Mouse (Mus musculus) lung, postnatal 4 days (tissue): ENCODE data around the gene Heatr6.

ENCODE experiments used
- DNase-seq, 2 experiments: peaks; one replicate each; pipeline ENCODE4 v3.0.0; 2021

Gene Heatr6

DNA sequence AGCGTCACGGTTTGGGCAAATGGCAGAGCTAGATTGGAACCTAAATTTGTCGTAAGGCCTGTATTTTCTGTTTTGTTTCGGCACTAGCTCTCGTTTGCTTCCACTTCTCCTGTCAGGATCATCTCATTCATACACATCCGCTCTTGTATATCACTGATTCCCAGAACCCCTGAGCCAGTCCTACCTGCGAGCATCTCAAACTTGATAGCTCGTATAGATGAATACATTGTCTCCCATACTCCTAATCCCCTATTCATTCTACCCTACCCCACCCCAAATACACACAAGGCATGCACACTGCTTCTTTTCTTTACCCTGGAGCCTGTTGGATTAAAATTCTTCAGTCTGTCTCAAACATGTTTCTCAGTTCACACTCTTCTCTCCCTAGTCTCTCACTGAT lies 731 bp downstream of the Heatr6 start:
- no peak for DNase-seq

DNA sequence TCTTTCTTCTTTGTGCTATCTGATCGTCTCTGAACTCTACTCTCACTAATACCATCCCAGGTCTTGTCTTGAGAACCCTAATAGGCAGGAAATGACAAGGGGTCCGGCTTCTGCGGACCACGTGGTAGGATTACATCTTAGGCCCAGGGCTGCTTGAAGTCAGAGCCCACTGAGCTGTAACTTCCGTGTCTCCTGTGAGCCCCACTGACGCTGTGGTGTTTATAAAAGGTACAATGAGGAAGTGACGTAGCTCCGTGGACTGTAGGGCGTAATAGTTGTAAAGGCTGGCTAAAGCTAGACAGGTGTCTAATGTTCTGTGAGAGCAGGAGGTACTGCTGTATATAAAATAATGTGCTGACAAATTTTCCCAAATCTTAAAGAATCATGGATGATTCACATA lies 13.8 kb downstream of the Heatr6 start:
- DNase-seq: no peak

DNA sequence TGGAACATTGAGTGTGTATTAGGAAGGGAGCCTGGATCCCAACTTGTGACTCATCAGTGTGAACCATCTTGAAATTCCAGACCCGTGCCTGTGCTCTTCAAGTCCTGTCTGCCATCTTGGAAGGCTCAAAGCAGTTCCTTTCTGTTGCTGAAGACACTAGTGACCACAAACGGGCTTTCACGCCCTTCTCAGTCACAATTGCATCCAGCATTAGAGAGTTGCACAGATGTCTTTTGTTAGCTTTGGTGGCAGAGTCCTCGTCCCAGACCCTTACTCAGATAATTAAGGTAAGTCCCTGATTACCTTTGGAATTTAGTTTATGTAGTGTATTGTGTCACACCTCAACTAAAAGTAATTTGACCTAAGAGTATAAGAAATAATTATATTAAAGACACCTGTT lies 15.5 kb downstream of the Heatr6 start:
- no peak for DNase-seq

DNA sequence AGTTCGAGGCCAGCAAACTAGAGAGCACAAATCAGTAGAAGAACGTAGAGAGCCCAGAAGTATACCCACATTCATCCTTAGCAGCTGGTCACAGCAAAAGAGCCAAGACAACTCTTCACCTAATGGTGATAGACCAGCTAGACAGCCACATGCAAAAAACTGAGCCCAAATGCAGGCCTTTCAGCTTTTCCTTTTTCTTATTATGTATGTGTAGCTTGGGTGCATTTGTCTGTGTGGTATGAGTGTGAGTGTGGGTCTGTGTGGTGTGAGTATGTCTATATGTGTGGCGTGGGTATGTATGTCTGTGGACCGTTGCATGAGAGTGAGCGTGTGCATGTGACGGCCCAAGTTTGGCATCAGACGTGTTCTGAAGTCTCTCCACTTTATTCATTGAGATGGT lies 17.5 kb downstream of the Heatr6 start:
- no peak for DNase-seq

DNA sequence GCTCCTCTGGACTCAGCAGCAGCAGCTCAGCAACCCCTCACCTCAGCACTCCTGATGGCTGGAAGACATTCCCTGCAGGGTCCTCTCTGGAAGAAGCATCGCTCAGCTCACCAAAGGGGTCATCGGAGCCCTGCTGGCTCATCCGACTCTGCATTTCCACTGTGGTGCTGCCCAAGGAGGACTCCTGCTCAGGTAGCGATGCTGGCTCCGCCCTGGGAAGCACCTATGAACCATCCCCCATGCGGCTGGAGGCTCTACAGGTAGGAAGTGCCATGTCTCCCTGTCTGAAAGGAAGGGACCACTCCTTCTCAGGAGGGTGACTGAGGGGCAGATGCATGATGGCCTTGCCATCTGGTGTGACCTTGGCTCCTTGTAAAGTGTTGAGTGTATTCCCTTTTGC lies 18.8 kb downstream of the Heatr6 start:
- DNase-seq: no peak

DNA sequence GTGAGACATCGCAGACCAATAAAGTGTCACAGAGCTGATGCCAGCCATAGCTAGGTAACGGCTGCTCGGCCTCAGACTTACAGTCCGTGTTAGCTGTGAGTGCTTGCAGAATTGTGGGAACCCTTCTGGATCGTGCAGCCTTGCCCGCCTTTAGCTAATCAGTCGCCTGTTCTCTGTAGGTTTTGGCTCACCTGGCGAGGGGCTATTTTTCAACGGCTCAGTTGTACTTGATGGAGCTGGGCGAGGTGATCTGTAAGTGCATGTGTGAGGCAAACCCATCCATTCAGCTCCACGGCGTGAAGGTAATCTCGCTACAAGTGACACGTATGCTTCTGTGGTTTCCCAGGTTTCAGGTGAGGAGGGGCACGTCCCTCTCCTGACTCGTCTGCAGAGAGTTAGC lies 20.2 kb downstream of the Heatr6 start:
- no peak for DNase-seq

DNA sequence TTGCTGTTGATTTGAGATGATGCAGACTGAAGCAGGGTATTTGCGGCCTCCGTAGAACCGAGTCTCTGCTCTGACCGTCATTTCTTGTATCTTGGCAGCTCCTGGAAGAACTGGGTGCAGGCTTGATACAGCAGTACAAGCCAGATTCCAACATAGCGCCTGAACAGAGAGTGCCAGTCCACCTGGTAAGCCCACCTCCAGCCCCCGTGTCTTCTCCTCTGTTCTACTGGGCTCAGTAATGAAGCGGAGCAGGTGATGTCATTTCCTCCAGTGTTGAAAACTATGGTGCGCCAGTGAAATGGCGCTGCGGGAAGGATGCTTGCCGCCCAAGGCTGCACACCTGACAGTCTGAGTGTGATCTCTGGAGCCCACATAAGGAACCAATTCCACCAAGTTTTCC lies 20.8 kb downstream of the Heatr6 start:
- DNase-seq: no peak

DNA sequence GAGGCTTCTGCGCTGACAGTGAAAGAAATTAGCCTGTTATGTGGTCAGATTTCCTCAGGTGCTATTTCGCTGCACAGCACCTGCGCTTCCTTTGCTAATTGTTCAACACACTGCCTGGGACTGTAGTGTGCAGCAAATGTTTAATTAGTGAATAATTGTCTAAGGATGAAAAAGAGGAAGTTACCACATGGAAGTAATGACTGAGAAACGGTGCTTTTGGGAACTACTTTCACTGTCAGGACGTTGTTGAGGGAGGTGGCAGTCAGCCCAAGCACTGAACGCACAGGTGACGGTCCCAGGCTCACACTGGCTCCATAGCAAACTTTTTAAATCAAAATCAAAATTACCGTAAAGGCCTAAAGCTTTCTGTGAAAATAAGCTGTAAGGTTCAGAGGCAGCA lies 23.3 kb downstream of the Heatr6 start:
- DNase-seq: no peak

DNA sequence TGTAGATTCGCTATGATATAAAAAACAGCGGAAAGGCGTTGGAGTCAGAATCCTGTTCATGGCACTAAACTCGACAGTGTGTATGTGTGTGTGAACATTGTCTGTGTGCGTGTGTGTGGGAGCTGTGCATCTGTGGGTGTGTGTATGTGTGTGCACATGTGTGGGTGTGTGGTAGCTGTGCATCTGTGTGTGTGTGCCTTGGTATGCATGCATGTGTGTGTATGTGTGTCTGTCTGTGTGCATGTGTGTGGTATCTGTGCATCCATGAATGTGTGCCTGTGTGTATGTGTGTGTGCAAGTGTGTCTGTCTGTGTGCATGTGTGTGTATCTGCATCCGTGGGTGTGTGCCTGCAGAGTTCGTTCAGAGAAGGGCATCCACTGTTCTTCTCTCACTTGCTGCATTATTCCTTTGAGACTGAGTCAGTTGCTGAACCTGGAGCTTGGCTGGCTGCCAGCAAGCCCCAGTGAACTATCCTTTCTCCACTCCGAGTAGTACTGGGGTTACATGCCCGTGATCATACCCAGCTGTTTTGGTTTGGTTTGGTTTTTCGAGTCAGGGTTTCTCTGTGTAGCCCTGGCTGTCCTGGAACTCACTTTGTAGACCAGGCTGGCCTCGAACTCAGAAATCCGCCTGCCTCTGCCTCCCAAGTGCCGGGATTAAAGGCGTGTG lies 30.6 kb downstream of the Heatr6 start:
- DNase-seq: no peak

DNA sequence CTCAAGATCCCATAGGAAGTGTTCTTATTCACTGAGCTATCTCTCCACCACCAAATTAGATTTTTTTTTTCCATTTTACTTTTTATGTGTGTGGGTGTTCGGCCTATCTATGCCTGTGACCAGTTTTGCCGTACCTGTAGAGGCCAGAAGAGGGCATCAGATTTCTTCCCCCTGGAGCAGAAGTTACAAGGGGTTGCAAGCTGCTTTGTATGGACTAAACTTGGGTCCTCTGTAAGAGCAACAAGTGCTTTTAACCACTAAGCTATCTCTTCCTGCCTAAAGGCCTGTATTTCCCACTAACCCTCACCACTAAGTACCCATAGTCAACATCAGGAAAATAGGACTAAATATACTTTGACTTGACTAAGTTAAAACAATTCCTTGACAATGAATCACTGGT lies 31.2 kb downstream of the Heatr6 start:
- DNase-seq: peak in 1 of 2 experiments; percentile 39

DNA sequence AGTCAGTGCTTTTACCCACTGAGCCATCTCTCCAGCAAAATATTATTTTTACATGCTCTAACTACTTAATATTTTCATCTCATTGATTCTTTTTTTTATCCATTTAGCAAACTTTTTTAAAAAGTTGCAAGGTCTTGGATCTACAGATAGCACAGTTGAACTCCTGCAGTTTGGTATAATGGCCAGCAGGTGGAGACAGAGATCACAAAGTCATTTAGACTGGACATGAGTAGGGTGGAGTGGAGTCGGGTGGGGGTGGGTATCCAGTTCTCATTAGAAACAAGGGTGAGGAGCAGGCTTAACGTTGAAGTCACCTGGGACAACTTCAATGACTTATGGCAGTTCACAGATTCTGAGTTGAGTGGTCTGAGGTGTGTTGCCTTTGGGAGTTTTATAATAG lies 31.9 kb downstream of the Heatr6 start:
- DNase-seq: peak in 1 of 2 experiments; percentile 72

DNA sequence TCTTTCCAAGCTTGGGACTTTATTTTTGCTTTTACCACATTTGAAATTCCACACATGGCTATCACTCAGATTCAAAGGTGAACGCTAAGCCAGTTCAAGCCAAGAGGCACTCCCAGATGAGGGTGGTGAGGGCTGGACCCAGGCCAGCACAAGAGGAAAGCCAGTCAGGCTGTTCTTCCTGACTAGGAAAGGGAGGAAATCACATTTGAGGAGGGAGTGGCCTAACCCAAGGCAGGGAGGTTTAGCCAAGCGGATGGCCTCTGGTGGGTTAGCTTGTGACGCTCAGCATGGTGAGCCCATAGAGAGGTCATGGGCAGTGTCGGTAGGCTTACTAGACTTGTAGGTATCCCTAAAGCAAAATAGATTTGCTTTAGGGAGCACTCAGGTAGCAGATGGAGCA lies 33.3 kb downstream of the Heatr6 start:
- peak; percentile 60 to 77 for DNase-seq

DNA sequence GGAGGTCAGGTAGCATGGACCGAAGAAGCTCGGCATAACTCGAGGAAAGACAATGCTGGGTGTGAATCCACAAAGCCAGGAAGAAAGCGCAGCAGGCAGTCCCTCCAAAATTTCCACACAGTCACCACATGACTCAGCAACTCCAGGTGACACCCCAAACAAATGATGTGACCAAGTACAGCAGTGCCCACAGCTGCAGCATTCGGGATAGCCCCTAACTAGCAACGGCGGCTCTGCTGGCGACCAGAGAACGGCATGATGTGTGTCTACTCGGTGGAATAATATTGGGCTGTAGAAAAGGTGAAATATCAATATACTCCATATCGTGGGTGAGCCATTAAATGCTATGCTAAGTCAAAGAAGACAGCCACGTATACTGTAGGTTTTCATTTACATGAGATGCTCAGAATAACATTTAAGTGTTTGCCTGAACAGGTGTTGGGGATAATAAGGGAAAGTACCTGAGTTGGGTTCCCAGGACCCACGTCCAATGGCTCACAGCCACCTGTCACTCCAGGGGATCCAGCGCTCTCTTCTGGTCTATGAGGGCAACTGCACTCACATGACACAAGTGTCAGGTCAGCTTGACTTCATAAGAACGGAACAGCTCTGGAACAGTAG lies 34.0 kb downstream of the Heatr6 start:
- DNase-seq: no peak

DNA sequence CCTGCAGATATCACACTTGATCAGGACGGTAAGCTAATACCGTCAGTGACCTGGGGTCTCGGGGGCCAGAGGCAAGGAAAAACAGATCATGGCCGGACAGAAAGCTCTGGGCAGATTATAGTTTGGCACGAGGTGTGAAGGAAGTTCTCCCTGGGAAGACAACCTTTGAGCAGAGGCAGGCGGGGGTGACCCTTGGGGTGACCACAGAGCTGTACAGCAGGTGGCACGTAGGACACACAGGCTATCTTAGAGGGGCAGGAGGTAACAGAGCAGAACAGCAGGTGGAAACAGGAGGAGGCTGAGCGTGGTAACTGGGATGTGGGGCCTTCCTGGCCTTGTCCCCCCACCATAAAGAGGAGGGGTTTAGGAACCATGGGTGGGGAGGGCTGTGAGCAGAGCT lies 34.8 kb downstream of the Heatr6 start:
- no peak for DNase-seq

DNA sequence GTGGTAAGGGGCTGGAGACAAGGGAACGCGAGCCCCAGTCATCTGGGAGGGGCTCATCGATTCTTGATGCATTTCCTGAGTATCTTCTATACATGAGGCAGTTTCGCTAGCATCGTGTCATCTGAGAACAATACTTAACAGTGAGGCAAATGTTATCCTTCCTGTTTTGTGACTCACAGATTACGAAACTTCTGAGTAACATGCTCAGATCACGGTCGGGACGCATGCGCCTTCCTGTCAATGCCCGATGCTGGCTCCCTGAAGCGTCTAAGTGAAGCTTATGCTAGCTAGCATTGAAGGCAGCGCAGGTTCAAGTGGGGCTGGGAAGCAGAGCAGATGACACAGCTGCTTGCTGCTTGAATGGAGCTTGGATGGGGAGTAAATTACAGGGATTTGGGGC lies 35.8 kb downstream of the Heatr6 start:
- peak; percentile 66 to 70 for DNase-seq

DNA sequence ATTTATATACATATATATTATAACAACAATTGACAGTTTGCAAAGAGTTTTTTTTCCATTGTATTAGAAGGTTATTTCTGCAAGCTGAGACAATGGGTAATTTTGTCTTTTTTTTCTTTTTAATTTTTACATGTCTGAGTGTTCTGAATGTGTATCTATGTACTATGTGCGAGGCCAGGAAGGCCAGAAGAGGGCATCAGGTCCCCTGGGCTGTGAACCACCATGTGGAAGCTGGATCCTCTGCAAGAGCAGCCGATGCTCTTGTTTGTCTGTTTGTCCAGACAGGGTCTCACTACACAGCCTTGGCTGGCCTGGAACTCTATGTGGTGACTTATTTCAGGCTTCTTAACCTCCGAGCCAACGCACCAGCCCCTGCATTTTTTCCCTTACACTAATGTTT lies 37.6 kb downstream of the Heatr6 start:
- no peak for DNase-seq

DNA sequence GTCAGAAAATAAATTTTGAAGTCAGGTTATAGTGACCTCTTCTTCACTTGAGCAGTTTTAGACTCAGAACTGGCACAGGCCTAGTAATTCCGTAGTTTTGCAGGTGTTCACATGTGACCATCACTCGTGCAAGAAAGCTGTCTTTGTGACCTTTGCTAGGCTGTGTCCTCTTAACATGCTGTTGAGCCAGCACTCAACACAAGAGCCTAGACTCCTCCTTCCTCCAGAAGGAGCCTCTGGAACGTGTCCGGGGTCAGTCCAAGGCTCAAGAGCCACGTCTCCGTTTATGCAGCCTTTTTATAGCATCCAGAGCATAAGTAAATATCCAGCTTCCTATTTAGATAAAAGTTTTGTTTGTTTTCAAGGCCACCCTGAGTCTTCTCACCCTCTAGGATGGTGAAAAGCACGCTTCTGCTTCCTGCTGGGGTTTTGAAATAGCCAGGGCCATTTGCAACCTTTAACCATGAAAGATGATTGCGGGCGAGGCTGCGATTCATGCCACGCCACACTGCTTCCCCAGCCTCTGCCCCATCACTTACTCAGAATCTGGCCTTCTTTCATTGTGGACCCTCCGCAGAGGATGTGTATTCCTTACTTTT lies 38.9 kb downstream of the Heatr6 start:
- DNase-seq: no peak

DNA sequence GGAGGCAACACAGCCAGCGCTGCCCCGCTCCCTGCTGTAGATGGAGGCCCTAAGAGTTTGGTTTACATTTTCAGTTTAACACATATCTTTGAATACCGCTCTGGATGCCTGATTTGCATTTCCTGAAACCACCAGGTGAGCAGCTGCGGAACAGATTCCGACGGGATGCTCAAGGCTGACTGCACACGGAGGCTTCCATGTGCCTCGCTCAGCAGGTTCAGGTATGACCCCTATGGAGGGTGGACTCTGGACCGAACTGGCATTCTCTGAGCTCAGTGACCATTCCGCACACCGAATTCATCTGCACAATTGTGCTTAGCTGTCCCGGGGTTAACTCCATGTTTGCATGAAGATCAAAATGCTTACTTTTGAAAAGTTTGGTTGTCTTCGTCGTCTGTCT lies 39.8 kb downstream of the Heatr6 start:
- no peak for DNase-seq

DNA sequence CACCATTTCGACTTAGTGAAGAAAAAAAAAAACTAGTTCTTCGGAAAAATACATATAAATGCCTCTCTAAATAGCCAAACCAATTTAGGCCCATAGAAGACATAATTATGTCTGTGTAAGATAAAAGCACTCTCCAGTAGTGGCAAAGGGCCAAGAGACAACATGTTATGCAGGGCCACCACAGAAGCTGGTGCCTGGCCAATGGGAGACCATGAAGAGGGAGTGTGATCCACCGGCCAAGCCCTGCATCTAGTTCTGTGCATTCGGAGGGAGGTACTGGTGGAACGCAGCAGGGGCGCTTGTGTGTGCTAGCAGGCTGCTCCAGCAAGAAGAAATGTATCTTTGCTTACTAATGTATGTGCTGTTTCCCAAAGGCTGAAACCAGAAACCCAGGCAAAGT lies 42.6 kb downstream of the Heatr6 start:
- no peak for DNase-seq

DNA sequence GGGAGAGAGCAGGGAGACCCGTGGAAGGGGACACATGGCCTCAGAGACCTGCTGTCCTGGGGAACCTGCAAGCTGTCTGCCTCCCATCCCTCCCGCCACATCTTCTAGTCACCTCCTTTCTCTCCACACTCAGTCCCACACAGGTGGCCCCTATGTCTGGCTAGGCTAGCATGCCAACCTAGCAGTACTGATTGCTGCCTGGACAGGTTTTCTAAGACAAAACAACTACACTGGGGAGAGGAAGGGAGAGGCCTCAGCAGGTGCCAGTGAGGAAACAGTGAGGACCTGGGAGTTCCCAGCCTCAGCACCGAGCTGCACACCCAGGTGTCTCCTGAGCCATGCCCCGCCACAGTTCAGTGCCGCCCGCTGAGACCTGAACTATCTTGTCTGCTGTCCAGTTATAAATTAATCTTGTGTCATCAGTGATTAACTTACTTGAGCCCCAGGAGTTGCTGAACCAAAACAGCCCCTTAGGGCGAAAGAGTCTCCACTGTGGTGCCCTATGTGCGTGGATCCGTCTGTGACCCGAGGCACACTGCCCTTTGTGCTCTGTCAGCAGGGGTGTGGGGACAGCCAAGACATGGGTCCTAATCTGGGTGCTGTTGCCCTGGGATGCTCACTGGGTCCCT lies 43.6 kb downstream of the Heatr6 start:
- no peak for DNase-seq

DNA sequence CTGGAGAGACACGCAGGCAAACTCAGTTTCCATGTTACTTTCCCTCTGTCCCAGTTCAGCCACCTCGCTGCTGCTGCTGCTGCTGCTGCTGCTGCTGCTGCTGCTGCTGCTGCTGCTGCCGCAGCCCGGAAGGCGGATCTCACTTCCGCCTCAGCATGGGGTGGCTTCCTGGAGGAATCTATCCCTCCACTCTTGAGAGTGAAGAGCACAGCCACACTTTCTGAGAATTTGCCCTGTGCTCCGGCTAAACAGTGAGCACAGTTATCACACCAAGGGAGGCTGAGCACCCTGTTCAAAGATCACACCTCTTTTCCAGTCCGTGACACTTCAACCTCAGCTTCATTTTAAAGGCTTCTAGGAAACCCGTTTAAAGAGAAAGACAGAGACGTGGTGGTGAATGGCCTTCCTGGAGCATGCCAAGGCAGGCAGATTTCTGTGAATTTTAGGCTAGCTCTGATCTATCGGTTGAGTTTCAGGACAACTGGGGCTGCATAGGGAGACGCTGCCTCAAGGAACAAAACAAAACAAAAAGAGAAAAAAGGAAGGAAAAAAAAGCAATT lies 46.5 kb downstream of the Heatr6 start:
- no peak for DNase-seq

DNA sequence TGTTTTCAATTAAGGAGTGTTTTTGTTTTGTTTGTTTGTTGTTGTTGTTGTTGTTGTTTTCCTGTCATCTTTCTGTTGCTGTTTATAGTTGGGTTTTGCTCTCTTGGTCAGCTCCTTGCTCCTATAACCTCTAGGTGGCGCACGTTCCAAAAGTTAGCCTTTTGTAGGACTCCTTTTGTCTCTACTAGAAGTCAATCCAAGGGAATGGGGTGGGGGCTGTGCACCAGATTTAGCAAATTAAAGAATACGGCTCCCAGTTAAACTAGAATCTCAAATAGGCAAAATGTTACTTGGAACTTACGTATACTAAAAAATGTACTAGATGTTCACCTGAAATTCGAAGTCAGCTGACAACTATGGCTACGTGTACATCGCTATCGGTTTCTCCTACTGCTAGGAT lies 48.7 kb downstream of the Heatr6 start:
- DNase-seq: peak in 1 of 2 experiments; percentile 26

DNA sequence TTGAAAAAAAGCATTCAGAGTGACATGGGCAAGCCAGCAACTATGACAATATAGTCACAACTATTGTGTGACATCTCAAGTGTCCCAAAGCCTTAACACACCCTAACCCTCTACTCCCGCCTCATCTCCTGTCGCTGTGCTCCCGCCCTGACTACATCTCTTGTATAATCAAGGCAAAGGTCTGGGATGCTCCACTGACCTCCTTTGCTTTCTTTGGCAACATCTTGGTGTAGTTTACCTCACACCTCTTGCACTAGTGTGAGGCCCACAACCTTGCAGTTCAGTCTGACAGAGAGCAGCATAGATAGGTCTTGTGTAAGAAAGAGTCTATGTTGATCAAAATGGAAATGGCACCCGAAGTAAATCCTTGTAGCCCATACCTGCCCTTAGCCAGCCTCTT lies 49.1 kb downstream of the Heatr6 start:
- no peak for DNase-seq

DNA sequence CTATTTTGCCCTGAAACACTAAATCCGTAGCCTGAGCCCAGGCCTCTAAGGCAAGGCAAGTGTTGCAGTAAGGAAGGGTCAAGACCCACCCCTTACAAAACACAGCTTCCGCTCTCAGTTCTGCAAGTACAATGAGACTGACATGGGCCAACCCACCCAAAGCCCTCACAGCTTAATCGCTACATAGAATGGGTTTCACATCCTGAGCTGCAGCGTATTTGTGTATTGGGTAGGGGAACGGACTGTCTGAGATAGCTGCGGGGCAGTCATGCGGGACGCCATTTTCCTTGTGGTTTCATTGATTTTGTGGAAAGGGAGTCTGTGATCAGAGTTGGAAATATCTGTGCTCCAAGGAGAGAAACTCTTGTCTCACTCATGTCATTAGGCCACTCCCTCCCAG lies 56.9 kb downstream of the Heatr6 start:
- DNase-seq: no peak
